Mouse (Mus musculus) MEL (cell line): ENCODE measurements around the gene Krt25.

Experiments
- BHLHE40 ChIP-seq: IDR thresholded peaks from 2 replicates; pipeline ENCODE4 v1.6.1; 2012; ENCODE audit warnings: low read depth, mild to moderate bottlenecking, inconsistent platforms, low read length, improper control_type of control experiment, borderline replicate concordance
- CTCF ChIP-seq, 3 experiments: IDR thresholded peaks in 2 of 3; conservative IDR thresholded peaks in 1 of 3; 2 replicates each; pipeline ENCODE4 v1.5.1; 2011 to 2012; ENCODE audit warnings: low read length in 3 of 3, low read depth in 2 of 3, mild to moderate bottlenecking in 2 of 3, improper control_type of control experiment in 1 of 3, inconsistent platforms in 1 of 3, mixed read lengths in 1 of 3, moderate library complexity in 1 of 3; ENCODE audit not compliant: control insufficient read depth in 1 of 3, insufficient read depth in 1 of 3, poor library complexity in 1 of 3, severe bottlenecking in 1 of 3
- E2F4 ChIP-seq: IDR thresholded peaks from 2 replicates; pipeline ENCODE4 v1.6.1; 2011; ENCODE audit warnings: low read depth, low read length, improper control_type of control experiment, borderline replicate concordance
- HCFC1 ChIP-seq: IDR thresholded peaks from 2 replicates; pipeline ENCODE4 v1.6.1; 2012; ENCODE audit warnings: low read depth, mild to moderate bottlenecking, inconsistent platforms, low read length, improper control_type of control experiment, moderate library complexity
- POLR2A ChIP-seq, 2 experiments: IDR thresholded peaks; 2 replicates each; pipeline ENCODE4 v1.6.1; 2011 to 2012; ENCODE audit warnings: low read length in 2 of 2, mild to moderate bottlenecking in 2 of 2, control low read depth in 1 of 2, improper control_type of control experiment in 1 of 2, low read depth in 1 of 2, moderate library complexity in 1 of 2; ENCODE audit not compliant: control insufficient read depth in 1 of 2, insufficient read depth in 1 of 2, poor library complexity in 1 of 2
- ZC3H11A ChIP-seq: IDR thresholded peaks from 2 replicates; pipeline ENCODE4 v1.6.1; 2012; ENCODE audit warnings: low read depth, mild to moderate bottlenecking, inconsistent platforms, low read length, improper control_type of control experiment

DNA sequence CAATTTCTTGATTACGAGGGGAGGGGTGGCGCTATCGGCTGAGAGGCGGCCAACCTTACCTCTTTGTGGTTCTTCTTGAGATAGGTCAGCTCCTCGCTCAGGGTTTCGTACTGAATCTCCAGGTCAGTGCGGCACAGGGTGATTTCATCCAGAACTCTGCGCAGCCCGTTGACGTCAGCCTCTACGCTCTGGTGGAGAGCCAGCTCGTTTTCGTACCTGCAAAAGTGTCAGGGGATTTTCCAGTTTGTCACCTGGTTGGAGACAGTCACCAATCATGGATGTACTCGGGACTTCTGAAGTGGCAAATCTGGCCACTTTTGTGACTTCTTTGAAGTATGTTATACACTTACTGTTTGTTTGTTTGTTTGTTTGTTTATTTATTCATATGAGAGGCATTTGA lies 1.7 kb downstream of the Krt25 start:
- TF ChIP-seq CTCF (IDR thresholded peaks at IDR 0.05 in 2 of 3, conservative IDR thresholded peaks at IDR 0.05 in 1 of 3; ENCODE audit: control insufficient read depth in 1 of 3, insufficient read depth in 1 of 3, low read depth in 2 of 3, low read length in 3 of 3, poor library complexity in 1 of 3, severe bottlenecking in 1 of 3) (no peak), POLR2A (IDR thresholded peaks at IDR 0.05; ENCODE audit: control insufficient read depth in 1 of 2, insufficient read depth in 1 of 2, low read depth in 1 of 2, low read length in 2 of 2, poor library complexity in 1 of 2) (no peak), ZC3H11A (no peak), E2F4 (no peak), HCFC1 (no peak), BHLHE40 (no peak)
